Mouse (Mus musculus) cerebral cortex, adult 2 months (tissue): ENCODE measurements around the gene Gm2663.

Experiments used
- WGBS: fragments of 180-500 bp; shearing (Covaris S2); methylation state at CpG from one replicate; pipeline ENCODE4 v1.1.7; 2018; 5-methylcytosine and 5-hydroxymethylcytosine counted together

Gm2663 gene

GRCm38 (mm10) chr6:40999379-40999778 is at the start of gene Gm2663:
Gene Gm2663 (minus strand): TSS chr6:40999479.

GRCm38 (mm10) chr6:41048602-41049001 is 49.3 kb upstream of the Gm2663 start:
- 45% methylated on average over 1 of the region's 1 CpGs for WGBS

GRCm38 (mm10) chr6:41047961-41048360 is 48.7 kb upstream of the Gm2663 start:
- WGBS = 66% methylated on average over 1 of the region's 1 CpGs

- 85% methylated on average over 1 of the region's 1 CpGs for WGBS
These were observed 47.9 kb upstream of the Gm2663 start for GRCm38 (mm10) chr6:41047202-41047601.

- 59% methylated on average over 2 of the region's 2 CpGs for whole genome bisulfite sequencing
These were observed 47.3 kb upstream of the Gm2663 start for GRCm38 (mm10) chr6:41046553-41046952.

- 65% methylated on average over 1 of the region's 1 CpGs for WGBS
These were observed 45.5 kb upstream of the Gm2663 start for GRCm38 (mm10) chr6:41044753-41045152.

GRCm38 (mm10) chr6:41044314-41044713 is 45.0 kb upstream of the Gm2663 start:
- 57% methylated on average over 1 of the region's 1 CpGs for WGBS

GRCm38 (mm10) chr6:41035409-41035808 is 36.1 kb upstream of the Gm2663 start, which contains the start of gene 2210010C04Rik:
Gene 2210010C04Rik (minus strand): TSS chr6:41035509.

GRCm38 (mm10) chr6:41032802-41033201 is 33.5 kb upstream of the Gm2663 start:
- WGBS = 64% methylated on average over 6 of the region's 6 CpGs

GRCm38 (mm10) chr6:41032231-41032630 is 33.0 kb upstream of the Gm2663 start:
- 49% methylated on average over 3 of the region's 3 CpGs for WGBS

GRCm38 (mm10) chr6:41030821-41031220 is 31.5 kb upstream of the Gm2663 start:
- WGBS = 87% methylated on average over 3 of the region's 3 CpGs

GRCm38 (mm10) chr6:41027053-41027452 is 27.8 kb upstream of the Gm2663 start:
- 24% methylated on average over 2 of the region's 2 CpGs for WGBS

- 57% methylated on average over 2 of the region's 2 CpGs for WGBS
These were observed 26.8 kb upstream of the Gm2663 start for GRCm38 (mm10) chr6:41025873-41026650.

GRCm38 (mm10) chr6:41019140-41019539 is 19.9 kb upstream of the Gm2663 start:
- 75% methylated on average over 2 of the region's 2 CpGs for WGBS

- 85% methylated on average over 2 of the region's 2 CpGs for WGBS
These were observed 19.4 kb upstream of the Gm2663 start for GRCm38 (mm10) chr6:41018629-41019028.

GRCm38 (mm10) chr6:41015065-41015464 is 15.8 kb upstream of the Gm2663 start:
- 65% methylated on average over 4 of the region's 4 CpGs for WGBS

GRCm38 (mm10) chr6:40964454-40964853 is 34.8 kb downstream of the Gm2663 start, which contains the start of gene 1810009J06Rik:
Gene 1810009J06Rik (plus strand): TSS chr6:40964754.
- WGBS = 87% methylated on average over 2 of the region's 2 CpGs

GRCm38 (mm10) chr6:40953716-40954115 is 45.6 kb downstream of the Gm2663 start:
- 71% methylated on average over 2 of the region's 2 CpGs for WGBS

GRCm38 (mm10) chr6:40951770-40952169 is 47.5 kb downstream of the Gm2663 start, which contains the start of gene Gm4744:
Gene Gm4744 (minus strand): TSS chr6:40951870.

